Mouse (Mus musculus): ENCODE measurements around the gene Mydgf.

The Mydgf gene

GRCm38 (mm10) chr17:56206276-56206884 is 22.7 kb upstream of the Mydgf start:
- DNase-seq (ENCODE audit: low read depth, low spot score): no peak
- Histone ChIP-seq H3K27me3 (ENCODE audit: control insufficient read depth, insufficient read depth, low read length, poor library complexity, severe bottlenecking) (no peaks in the 10 kb centered on the region), H3K36me3 (ENCODE audit: control insufficient read depth, insufficient read depth, low read length, poor library complexity, severe bottlenecking) (peaks cover 23% of the 10 kb centered on the region)

GRCm38 (mm10) chr17:56203729-56204128 is 20.0 kb upstream of the Mydgf start:
- Histone ChIP-seq H3K36me3 (ENCODE audit: control insufficient read depth, insufficient read depth, low read length, poor library complexity, severe bottlenecking) (peaks cover 17% of the 10 kb centered on the region), H3K27me3 (ENCODE audit: control insufficient read depth, insufficient read depth, low read length, poor library complexity, severe bottlenecking) (no peaks in the 10 kb centered on the region)
- DNase-seq (ENCODE audit: low read depth, low spot score): no peak

GRCm38 (mm10) chr17:56202476-56202875 is 18.8 kb upstream of the Mydgf start:
- peaks cover 17% of the 10 kb centered on the region for H3K36me3 ChIP-seq (ENCODE audit: control insufficient read depth, insufficient read depth, low read length, poor library complexity, severe bottlenecking)
- DNase-seq (ENCODE audit: low read depth, low spot score): no peak
- H3K27me3 ChIP-seq (ENCODE audit: control insufficient read depth, insufficient read depth, low read length, poor library complexity, severe bottlenecking): no peaks in the 10 kb centered on the region

GRCm38 (mm10) chr17:56201642-56202041 is 17.9 kb upstream of the Mydgf start:
- H3K36me3 ChIP-seq (ENCODE audit: control insufficient read depth, insufficient read depth, low read length, poor library complexity, severe bottlenecking): peaks cover 16% of the 10 kb centered on the region
- peak; percentile 25 for DNase-seq (ENCODE audit: low read depth, low spot score)
- no peaks in the 10 kb centered on the region for H3K27me3 ChIP-seq (ENCODE audit: control insufficient read depth, insufficient read depth, low read length, poor library complexity, severe bottlenecking)

GRCm38 (mm10) chr17:56200586-56200985 is 16.9 kb upstream of the Mydgf start:
- DNase-seq (ENCODE audit: low read depth, low spot score): peak; percentile 45
- peaks cover 15% of the 10 kb centered on the region for H3K36me3 ChIP-seq (ENCODE audit: control insufficient read depth, insufficient read depth, low read length, poor library complexity, severe bottlenecking)
- no peaks in the 10 kb centered on the region for H3K27me3 ChIP-seq (ENCODE audit: control insufficient read depth, insufficient read depth, low read length, poor library complexity, severe bottlenecking)

- DNase-seq (ENCODE audit: low read depth, low spot score): peak; percentile 54
- Histone ChIP-seq H3K36me3 (ENCODE audit: control insufficient read depth, insufficient read depth, low read length, poor library complexity, severe bottlenecking) (peaks cover 8% of the 10 kb centered on the region), H3K27me3 (ENCODE audit: control insufficient read depth, insufficient read depth, low read length, poor library complexity, severe bottlenecking) (no peaks in the 10 kb centered on the region)
These were observed 13.1 kb upstream of the Mydgf start for GRCm38 (mm10) chr17:56196860-56197259.

GRCm38 (mm10) chr17:56194765-56195164 is 11.0 kb upstream of the Mydgf start:
- Histone ChIP-seq H3K27me3 (ENCODE audit: control insufficient read depth, insufficient read depth, low read length, poor library complexity, severe bottlenecking) (no peaks in the 10 kb centered on the region), H3K36me3 (ENCODE audit: control insufficient read depth, insufficient read depth, low read length, poor library complexity, severe bottlenecking) (peaks cover 7% of the 10 kb centered on the region)
- DNase-seq (ENCODE audit: low read depth, low spot score): no peak

GRCm38 (mm10) chr17:56194357-56194756 is 10.6 kb upstream of the Mydgf start:
- no peak for DNase-seq (ENCODE audit: low read depth, low spot score)
- Histone ChIP-seq H3K27me3 (ENCODE audit: control insufficient read depth, insufficient read depth, low read length, poor library complexity, severe bottlenecking) (no peaks in the 10 kb centered on the region), H3K36me3 (ENCODE audit: control insufficient read depth, insufficient read depth, low read length, poor library complexity, severe bottlenecking) (peaks cover 7% of the 10 kb centered on the region)

- Histone ChIP-seq H3K36me3 (ENCODE audit: control insufficient read depth, insufficient read depth, low read length, poor library complexity, severe bottlenecking) (peaks cover 3% of the 10 kb centered on the region), H3K27me3 (ENCODE audit: control insufficient read depth, insufficient read depth, low read length, poor library complexity, severe bottlenecking) (no peaks in the 10 kb centered on the region)
- no peak for DNase-seq (ENCODE audit: low read depth, low spot score)
These were observed 7.5 kb upstream of the Mydgf start for GRCm38 (mm10) chr17:56191266-56191665.

- H3K36me3 ChIP-seq (ENCODE audit: control insufficient read depth, insufficient read depth, low read length, poor library complexity, severe bottlenecking): no peaks in the 10 kb centered on the region; the same call in 1 of the 2 replicates
- no peak for DNase-seq (ENCODE audit: low read depth, low spot score)
- H3K27me3 ChIP-seq (ENCODE audit: control insufficient read depth, insufficient read depth, low read length, poor library complexity, severe bottlenecking): no peaks in the 10 kb centered on the region
These were observed 1.8 kb upstream of the Mydgf start for GRCm38 (mm10) chr17:56185281-56186141.

- peaks cover 2% of the 10 kb centered on the region; the same call in 1 of the 2 replicates for H3K36me3 ChIP-seq (ENCODE audit: control insufficient read depth, insufficient read depth, low read length, poor library complexity, severe bottlenecking)
- no peaks in the 10 kb centered on the region for H3K27me3 ChIP-seq (ENCODE audit: control insufficient read depth, insufficient read depth, low read length, poor library complexity, severe bottlenecking)
- no peak for DNase-seq (ENCODE audit: low read depth, low spot score)
These were observed 604 bp downstream of the Mydgf start for GRCm38 (mm10) chr17:56182975-56183657.

- peaks cover 10% of the 10 kb centered on the region; the same call in 1 of the 2 replicates for H3K36me3 ChIP-seq (ENCODE audit: control insufficient read depth, insufficient read depth, low read length, poor library complexity, severe bottlenecking)
- no peaks in the 10 kb centered on the region for H3K27me3 ChIP-seq (ENCODE audit: control insufficient read depth, insufficient read depth, low read length, poor library complexity, severe bottlenecking)
- no peak for DNase-seq (ENCODE audit: low read depth, low spot score)
These were observed 8.3 kb downstream of the Mydgf start for GRCm38 (mm10) chr17:56175416-56175815.

- DNase-seq (ENCODE audit: low read depth, low spot score): no peak
- Histone ChIP-seq H3K27me3 (ENCODE audit: control insufficient read depth, insufficient read depth, low read length, poor library complexity, severe bottlenecking) (no peaks in the 10 kb centered on the region), H3K36me3 (ENCODE audit: control insufficient read depth, insufficient read depth, low read length, poor library complexity, severe bottlenecking) (peaks cover 10% of the 10 kb centered on the region; the same call in 1 of the 2 replicates)
These were observed 10.2 kb downstream of the Mydgf start for GRCm38 (mm10) chr17:56173401-56174046.

GRCm38 (mm10) chr17:56171881-56172280 is 11.8 kb downstream of the Mydgf start:
- H3K36me3 ChIP-seq (ENCODE audit: control insufficient read depth, insufficient read depth, low read length, poor library complexity, severe bottlenecking): peaks cover 5% of the 10 kb centered on the region; the same call in 1 of the 2 replicates
- no peaks in the 10 kb centered on the region for H3K27me3 ChIP-seq (ENCODE audit: control insufficient read depth, insufficient read depth, low read length, poor library complexity, severe bottlenecking)
- no peak for DNase-seq (ENCODE audit: low read depth, low spot score)
